Mouse (Mus musculus) forebrain, embryonic 13.5 days (tissue): ENCODE measurements around the gene Chmp1a. TPM values are rescaled to one million over a fixed set of nuclear protein-coding genes. Genes with fewer than 3 reads are reported as not detected.
A peak's percentile ranks its signal among the peaks of the same experiment; 100 is the strongest.
"Not testable (repeated sequence)": the region's sequence is repeated elsewhere in the genome, so short reads cannot be mapped to it uniquely, and the experiment has no call there.

ENCODE experiments used
- ATAC-seq: fragments of 200-750 bp; cut with Nextera tagmentation; 2 replicates; pipeline ENCODE4 v1.8.0; 2017
- H3K27ac ChIP-seq: fragments of 300-500 bp; sonication (generic); 2 replicates; pipeline ENCODE4 v1.5.1; 2015; ENCODE audit warnings: inconsistent platforms, mild to moderate bottlenecking, moderate library complexity
- H3K27me3 ChIP-seq: fragments of 300-500 bp; sonication (generic); 2 replicates; pipeline ENCODE4 v1.6.1; 2015; ENCODE audit warnings: mild to moderate bottlenecking, inconsistent platforms
- H3K36me3 ChIP-seq: fragments of 300-500 bp; sonication (generic); 2 replicates; pipeline ENCODE4 v1.6.1; 2015; ENCODE audit warnings: mild to moderate bottlenecking, inconsistent platforms; ENCODE audit not compliant: poor library complexity, severe bottlenecking
- H3K4me1 ChIP-seq: fragments of 300-500 bp; sonication (generic); 2 replicates; pipeline ENCODE4 v1.6.1; 2015; ENCODE audit warnings: inconsistent platforms
- H3K4me2 ChIP-seq: fragments of 300-500 bp; sonication (generic); 2 replicates; pipeline ENCODE4 v1.6.1; 2015; ENCODE audit warnings: inconsistent platforms, mild to moderate bottlenecking, moderate library complexity
- H3K4me3 ChIP-seq: fragments of 300-500 bp; sonication (generic); 2 replicates; pipeline ENCODE4 v1.5.1; 2015; ENCODE audit warnings: mild to moderate bottlenecking, inconsistent platforms
- H3K9ac ChIP-seq: fragments of 300-500 bp; sonication (generic); 2 replicates; pipeline ENCODE4 v1.6.1; 2015; ENCODE audit warnings: mild to moderate bottlenecking, inconsistent platforms
- H3K9me3 ChIP-seq: fragments of 300-500 bp; sonication (generic); replicated peaks from 2 replicates; pipeline ENCODE4 v1.6.1; 2016; ENCODE audit warnings: inconsistent platforms
- WGBS: fragments of 180-500 bp; shearing (Covaris S2); methylation state at CpG from one replicate; pipeline ENCODE4 v1.1.7; 2015; 5-methylcytosine and 5-hydroxymethylcytosine counted together
- polyA plus RNA-seq: library from polyadenylated mRNA; unstranded; fragments of >200 nt; fragmentation: Nextera tagmentation; extraction: Ambion mirVana; gene quantifications from 2 replicates; pipeline ENCODE4 v1.2.1, GENCODE M21; 2015

Gene Chmp1a
- polyA plus RNA-seq, 1 experiment from 2014 or later = 183 TPM

DNA sequence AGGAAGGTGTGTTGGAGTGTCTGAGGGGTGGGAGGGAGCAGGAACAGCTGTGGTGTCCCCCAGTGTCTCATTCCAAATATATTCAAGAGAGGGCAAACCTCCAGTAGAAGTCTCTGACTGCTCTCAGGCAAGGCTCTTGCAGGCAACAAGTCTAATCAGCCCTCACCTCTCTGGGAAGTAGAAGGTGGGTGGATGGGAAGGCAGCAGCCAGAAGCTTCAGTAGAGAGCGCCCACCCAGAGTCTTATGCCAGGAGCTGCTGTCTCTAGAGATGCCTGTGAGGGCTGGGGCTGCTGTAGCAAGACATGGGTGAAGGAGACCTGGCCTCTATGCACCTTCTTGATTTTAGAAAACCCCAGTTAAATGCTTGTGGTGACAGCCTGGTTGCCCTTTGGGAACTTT is 15.9 kb upstream of the Chmp1a start:
- ATAC-seq = no peak
- WGBS = 96% methylated on average over 1 of the region's 1 CpGs

DNA sequence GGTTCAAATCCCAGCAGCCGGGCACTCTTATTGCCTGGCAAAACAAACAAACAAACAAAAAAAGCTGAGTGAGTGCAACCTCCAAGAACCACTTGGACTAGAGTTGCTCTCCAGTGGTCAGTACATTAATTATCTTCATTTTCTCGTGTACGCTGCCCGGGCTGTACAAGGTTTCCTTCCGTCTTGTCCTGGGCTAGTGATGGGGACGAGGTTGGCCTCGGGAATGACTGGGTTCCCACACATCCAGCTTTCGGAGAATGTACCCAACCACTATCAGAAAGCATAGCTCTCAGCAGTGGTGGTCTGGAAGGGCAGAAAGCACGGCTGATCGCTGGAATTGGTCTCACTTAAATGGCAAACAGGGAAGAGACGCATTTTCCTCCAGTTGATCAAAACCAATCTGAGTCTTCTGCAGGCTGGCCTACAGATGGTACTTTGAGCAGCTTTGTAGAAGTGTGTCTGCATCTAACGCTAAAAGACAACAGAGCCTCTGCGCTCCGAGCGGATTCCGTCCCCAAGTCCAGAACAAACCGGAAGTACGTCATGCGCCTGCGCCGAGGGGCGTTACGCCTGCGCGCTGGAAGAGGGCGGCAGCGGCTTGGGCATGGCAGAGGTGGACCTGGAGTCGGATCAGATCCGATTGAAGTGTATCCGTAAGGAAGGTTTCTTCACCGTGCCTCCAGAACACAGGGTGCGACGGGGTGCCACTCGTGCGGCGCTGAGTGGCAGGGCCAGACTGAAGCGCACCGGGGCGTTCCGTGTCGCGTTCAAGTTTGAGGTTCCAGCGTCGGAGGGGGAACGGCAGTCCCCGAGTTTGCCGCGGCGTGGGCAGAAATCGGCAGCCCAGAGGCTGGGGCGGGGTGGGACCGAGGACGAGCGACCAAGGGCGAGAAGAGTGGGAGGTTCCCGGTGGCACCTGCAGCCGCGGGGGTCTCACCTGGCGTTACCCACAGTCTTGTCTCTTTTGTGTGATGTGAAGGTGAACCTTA is 12.0 kb upstream of the Chmp1a start, which contains the start of gene Cdk10:
Cdk10 (plus strand) TSS at position 565 of the 989 bp plus-strand sequence.
- no peaks in the 10 kb centered on the region for H3K9me3 ChIP-seq

More for the DNA sequence above, 15.9 kb upstream of the Chmp1a start:
- Histone ChIP-seq H3K4me1 (peaks cover 15% of the 10 kb centered on the region), H3K9me3 (no peaks in the 10 kb centered on the region), H3K36me3 (peaks cover 37% of the 10 kb centered on the region), H3K4me2 (no peak overlapping the region), H3K27ac (no peak overlapping the region), H3K4me3 (no peak overlapping the region), H3K9ac (no peak overlapping the region), H3K27me3 (0 out of 2 replicates have a peak, but pooled peaks cover 5% of the 10 kb centered on the region)

DNA sequence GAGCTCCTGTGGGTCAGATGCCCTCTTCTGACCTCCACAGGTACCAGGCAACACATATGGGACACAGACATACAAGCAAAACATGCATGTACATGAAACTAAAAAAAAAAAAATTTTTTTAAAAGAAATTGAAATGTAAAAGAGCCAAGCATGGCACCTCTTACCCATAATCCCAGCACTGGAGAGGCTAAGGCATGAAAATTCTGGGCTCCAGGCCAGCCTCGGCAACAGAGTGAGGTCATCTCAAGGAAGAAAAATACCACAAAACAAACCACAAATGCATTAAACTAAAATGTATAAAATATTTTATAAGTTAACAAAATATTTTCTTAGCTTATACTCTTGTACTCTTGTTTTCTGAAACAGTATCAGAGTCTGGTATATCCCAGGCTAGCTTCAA is 8.4 kb upstream of the Chmp1a start:
- Histone ChIP-seq H3K4me2 (no peak overlapping the region), H3K4me1 (peaks cover 15% of the 10 kb centered on the region), H3K4me3 (no peak overlapping the region), H3K27me3 (no peaks in the 10 kb centered on the region), H3K9me3 (no peaks in the 10 kb centered on the region), H3K27ac (no peak overlapping the region), H3K36me3 (no peaks in the 10 kb centered on the region), H3K9ac (no peak overlapping the region)
- no peak for ATAC-seq
- WGBS = 92% methylated on average over 1 of the region's 1 CpGs

More for the DNA sequence above, 12.0 kb upstream of the Chmp1a start, which contains the start of gene Cdk10:
- Histone ChIP-seq H3K27ac (peak within 1 kb of the TSS; percentile 83), H3K4me3 (peak within 1 kb of the TSS; percentile 81), H3K9ac (peak within 1 kb of the TSS; percentile 91), H3K27me3 (no peaks in the 10 kb centered on the region), H3K4me2 (peak within 1 kb of the TSS; percentile 96), H3K4me1 (peaks cover 15% of the 10 kb centered on the region), H3K36me3 (peaks cover 31% of the 10 kb centered on the region)
- ATAC-seq = peak; percentile 94
- WGBS = 3% methylated on average over 59 of the region's 59 CpGs

DNA sequence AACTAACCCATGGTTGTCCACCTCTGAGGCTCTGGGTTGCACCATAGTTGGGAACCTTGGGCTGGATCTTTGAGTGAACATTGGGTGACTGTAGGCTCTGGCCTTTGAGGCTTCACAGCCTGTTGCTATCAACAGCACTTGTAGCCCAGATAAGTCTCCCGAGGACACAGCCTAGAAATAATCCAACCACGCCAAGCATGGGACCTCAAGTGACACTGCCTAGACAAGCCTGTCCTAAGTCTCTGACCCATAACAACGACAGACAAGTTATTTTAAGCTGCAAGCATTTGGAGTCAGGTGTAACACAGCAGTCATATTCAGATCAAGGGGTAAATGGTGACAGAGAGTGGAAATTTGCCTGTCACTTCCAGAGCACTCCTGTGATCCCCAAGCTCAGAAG is 2.9 kb upstream of the Chmp1a start:
- Histone ChIP-seq H3K4me3 (no peak overlapping the region), H3K27ac (no peak overlapping the region), H3K27me3 (no peaks in the 10 kb centered on the region), H3K9me3 (no peaks in the 10 kb centered on the region), H3K36me3 (no peaks in the 10 kb centered on the region), H3K4me2 (no peak overlapping the region), H3K9ac (no peak overlapping the region), H3K4me1 (peaks cover 23% of the 10 kb centered on the region)
- WGBS = 78% methylated on average over 3 of the region's 3 CpGs
- ATAC-seq = no peak

- H3K4me3 ChIP-seq = peak overlapping the region; percentile 95
- peak overlapping the region; percentile 97 for H3K9ac ChIP-seq
- WGBS = 22% methylated on average over 22 of the region's 22 CpGs
- peaks cover 21% of the 10 kb centered on the region for H3K36me3 ChIP-seq
- no peaks in the 10 kb centered on the region for H3K27me3 ChIP-seq
- H3K4me1 ChIP-seq = peaks cover 23% of the 10 kb centered on the region
- H3K9me3 ChIP-seq = no peaks in the 10 kb centered on the region
- 0 out of 2 replicates have a peak overlapping the region, but pooled peaks have one; percentile 8 for H3K27ac ChIP-seq
- ATAC-seq = no peak; the same call in none of the 2 replicates
- peak overlapping the region; percentile 95 for H3K4me2 ChIP-seq
Observed at GRCm38 (mm10) chr8:123213118-123213772, 682 bp upstream of the Chmp1a start.

DNA sequence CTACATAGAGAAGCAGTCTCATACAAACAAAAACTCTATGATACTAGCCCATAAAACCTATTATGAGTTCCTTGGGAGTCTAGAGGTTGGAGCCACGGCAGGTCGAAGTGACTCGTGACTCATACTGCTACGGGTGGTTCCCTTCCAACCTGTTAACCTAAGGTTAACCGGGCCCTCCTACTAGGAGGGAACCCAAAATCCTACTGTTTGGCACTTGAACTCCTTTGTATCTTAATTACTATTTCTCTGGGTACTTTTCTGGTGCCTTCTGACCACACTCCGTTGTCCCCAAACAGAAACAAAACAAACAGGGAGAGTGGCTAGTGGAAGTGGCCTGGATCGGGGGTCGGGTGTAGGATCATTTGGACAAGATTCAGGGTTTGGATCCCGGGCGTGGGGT is 687 bp downstream of the Chmp1a start:
- Histone ChIP-seq H3K4me3 (peak overlapping the region; percentile 95), H3K4me1 (peaks cover 23% of the 10 kb centered on the region), H3K4me2 (peak overlapping the region; percentile 95), H3K36me3 (peaks cover 35% of the 10 kb centered on the region), H3K9ac (peak overlapping the region; percentile 97), H3K27me3 (no peaks in the 10 kb centered on the region), H3K9me3 (no peaks in the 10 kb centered on the region), H3K27ac (no peak overlapping the region)
- ATAC-seq = no peak
- 52% methylated on average over 10 of the region's 10 CpGs for WGBS

DNA sequence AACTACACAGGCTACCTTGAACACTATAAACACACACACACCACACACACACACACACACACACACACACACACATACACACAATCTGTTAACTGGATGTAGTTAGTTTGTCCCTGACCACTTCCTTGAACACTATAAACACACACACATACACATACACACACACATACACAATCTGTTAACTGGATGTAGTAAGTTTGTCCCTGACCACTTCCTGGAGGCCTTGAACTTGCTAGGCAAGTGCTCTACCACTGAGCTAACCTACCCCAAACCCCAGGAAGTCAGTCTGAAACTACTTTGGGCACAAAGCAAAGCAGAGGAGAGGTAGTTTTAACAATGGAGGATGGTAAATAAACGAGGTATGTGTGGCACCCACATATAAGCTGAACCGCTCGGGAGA is 9.0 kb downstream of the Chmp1a start:
- Histone ChIP-seq H3K4me3 (no peak overlapping the region), H3K27me3 (peaks cover 3% of the 10 kb centered on the region; the same call in 1 of the 2 replicates), H3K4me1 (no peaks in the 10 kb centered on the region), H3K9ac (no peak overlapping the region), H3K9me3 (no peaks in the 10 kb centered on the region), H3K27ac (no peak overlapping the region), H3K4me2 (no peak overlapping the region), H3K36me3 (peaks cover 48% of the 10 kb centered on the region)
- WGBS = 92% methylated on average over 3 of the region's 3 CpGs
- ATAC-seq = no peak

- Histone ChIP-seq H3K27ac (no peak overlapping the region), H3K9me3 (no peaks in the 10 kb centered on the region), H3K4me2 (no peak overlapping the region), H3K4me3 (no peak overlapping the region), H3K4me1 (no peaks in the 10 kb centered on the region), H3K27me3 (peaks cover 3% of the 10 kb centered on the region; the same call in 1 of the 2 replicates), H3K9ac (no peak overlapping the region), H3K36me3 (peaks cover 35% of the 10 kb centered on the region)
- 24% methylated on average over 5 of the region's 5 CpGs for WGBS
- peak; percentile 24; the same call in 1 of the 2 replicates for ATAC-seq
Observed at GRCm38 (mm10) chr8:123202288-123202687, 10.3 kb downstream of the Chmp1a start.

GRCm38 (mm10) chr8:123199864-123200263 is 12.7 kb downstream of the Chmp1a start:
- Histone ChIP-seq H3K27ac (no peak overlapping the region), H3K27me3 (peaks cover 3% of the 10 kb centered on the region; the same call in 1 of the 2 replicates), H3K4me1 (no peaks in the 10 kb centered on the region), H3K9ac (no peak overlapping the region), H3K4me2 (no peak overlapping the region), H3K36me3 (peaks cover 14% of the 10 kb centered on the region), H3K4me3 (no peak overlapping the region), H3K9me3 (no peaks in the 10 kb centered on the region)
- WGBS = 80% methylated on average over 14 of the region's 14 CpGs
- no peak for ATAC-seq

DNA sequence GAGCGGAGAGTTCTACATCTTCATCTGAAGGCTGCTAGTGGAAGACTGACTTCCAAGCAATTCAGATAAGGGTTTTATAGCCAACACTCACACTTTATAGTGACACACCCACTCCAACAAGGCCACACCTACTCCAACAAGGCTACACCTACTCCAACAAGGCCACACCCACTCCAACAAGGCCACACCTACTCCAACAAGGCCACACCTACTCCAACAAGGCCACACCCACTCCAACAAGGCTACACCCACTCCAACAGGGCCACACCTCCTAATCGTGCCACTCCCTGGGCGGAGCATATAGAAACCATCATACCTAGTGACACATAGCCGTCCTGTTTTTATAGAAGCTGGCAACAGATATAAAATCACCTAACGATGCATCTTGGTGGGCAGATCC is 15.5 kb downstream of the Chmp1a start:
- H3K4me1 ChIP-seq, H3K27ac ChIP-seq, H3K9me3 ChIP-seq, H3K4me3 ChIP-seq, H3K27me3 ChIP-seq, H3K4me2 ChIP-seq, ATAC-seq, H3K36me3 ChIP-seq, H3K9ac ChIP-seq: not testable (repeated sequence)
- 73% methylated on average over 5 of the region's 5 CpGs for WGBS

GRCm38 (mm10) chr8:123193771-123194170 is 18.8 kb downstream of the Chmp1a start:
- Histone ChIP-seq H3K4me1 (peaks cover 4% of the 10 kb centered on the region; the same call in 1 of the 2 replicates), H3K27ac (no peak overlapping the region), H3K27me3 (no peaks in the 10 kb centered on the region), H3K4me3 (no peak overlapping the region), H3K9ac (no peak overlapping the region), H3K9me3 (no peaks in the 10 kb centered on the region), H3K36me3 (no peaks in the 10 kb centered on the region), H3K4me2 (no peak overlapping the region)
- ATAC-seq = no peak
- 90% methylated on average over 9 of the region's 9 CpGs for WGBS

DNA sequence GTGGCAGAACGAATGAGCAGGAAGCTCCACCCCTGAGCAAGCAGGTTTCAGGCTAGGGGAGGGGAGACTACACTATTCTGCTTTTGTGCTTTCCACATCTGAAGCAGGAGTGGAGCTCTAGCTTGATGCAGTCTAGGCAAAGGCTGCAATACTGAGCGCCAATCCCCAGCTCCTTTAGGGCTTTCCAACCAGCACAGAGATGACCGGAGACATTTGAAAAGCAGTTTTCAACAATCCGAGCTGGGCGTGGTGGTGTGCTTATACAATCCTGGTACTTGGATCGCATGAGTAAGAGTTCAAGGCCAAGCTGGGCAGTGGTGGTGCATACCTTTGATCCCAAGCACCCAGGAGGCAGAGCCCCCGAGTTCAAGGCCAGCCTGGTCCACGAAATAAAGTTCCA is 20.7 kb downstream of the Chmp1a start:
- H3K27me3 ChIP-seq = no peaks in the 10 kb centered on the region
- H3K36me3 ChIP-seq = no peaks in the 10 kb centered on the region
- ATAC-seq = no peak
- H3K4me1 ChIP-seq = peaks cover 4% of the 10 kb centered on the region; the same call in 1 of the 2 replicates
- no peak overlapping the region for H3K9ac ChIP-seq
- no peak overlapping the region for H3K4me3 ChIP-seq
- WGBS = 65% methylated on average over 8 of the region's 8 CpGs
- no peak overlapping the region for H3K27ac ChIP-seq
- no peak overlapping the region for H3K4me2 ChIP-seq
- H3K9me3 ChIP-seq = no peaks in the 10 kb centered on the region
